Mouse (Mus musculus) stomach, embryonic 14.5 days (tissue): ENCODE measurements at regions not wholly inside any gene's neighbourhood (a gene's known extent, or its start where the extent isn't known, plus 50 kb on each side); places are given as distances from the start of the nearest gene placed in this dataset.

Experiments used
- ATAC-seq: fragments of 200-750 bp; cut with Nextera tagmentation; 2 replicates; pipeline ENCODE4 v1.8.0; 2017; ENCODE audit warnings: low read depth, moderate TSS enrichment; ENCODE audit not compliant: insufficient number of reproducible peaks, insufficient read depth, low FRiP score
- H3K27ac ChIP-seq: fragments of 300-500 bp; sonication (generic); 2 replicates; pipeline ENCODE4 v1.5.1; 2014; ENCODE audit warnings: mild to moderate bottlenecking, low read length, moderate library complexity, mixed read lengths
- H3K27me3 ChIP-seq: fragments of 300-500 bp; sonication (generic); 2 replicates; pipeline ENCODE4 v1.6.1; 2014; ENCODE audit warnings: low read length, control low read depth, mixed read lengths; ENCODE audit not compliant: control insufficient read depth, insufficient read depth
- H3K36me3 ChIP-seq: fragments of 300-500 bp; sonication (generic); 2 replicates; pipeline ENCODE4 v1.6.1; 2014; ENCODE audit warnings: mild to moderate bottlenecking, control low read depth, low read length, moderate library complexity, mixed read lengths; ENCODE audit not compliant: control insufficient read depth, insufficient read depth
- H3K4me1 ChIP-seq: fragments of 300-500 bp; sonication (generic); 2 replicates; pipeline ENCODE4 v1.6.1; 2014; ENCODE audit warnings: low read length, control low read depth, mixed read lengths; ENCODE audit not compliant: control insufficient read depth, insufficient read depth
- H3K4me2 ChIP-seq: fragments of 300-500 bp; sonication (generic); replicated peaks from 2 replicates; pipeline ENCODE4 v1.6.1; 2014; ENCODE audit warnings: low read depth, low read length, control low read depth
- H3K4me3 ChIP-seq: fragments of 300-500 bp; sonication (generic); 2 replicates; pipeline ENCODE4 v1.5.1; 2014; ENCODE audit warnings: low read depth, low read length, control low read depth
- H3K9ac ChIP-seq: fragments of 300-500 bp; sonication (generic); replicated peaks from 2 replicates; pipeline ENCODE4 v1.6.1; 2014; ENCODE audit warnings: low read depth, mild to moderate bottlenecking, control low read depth, low read length, moderate library complexity, mixed read lengths
- H3K9me3 ChIP-seq: fragments of 300-500 bp; sonication (generic); 2 replicates; pipeline ENCODE4 v1.6.1; 2016; ENCODE audit warnings: low read depth, low read length, control low read depth; ENCODE audit not compliant: control insufficient read depth
- WGBS: fragments of 180-500 bp; shearing (Covaris S2); extraction: QIAGEN DNeasy Blood & Tissue Kit; methylation state at CpG from one replicate; pipeline ENCODE4 v1.1.7; 2014; 5-methylcytosine and 5-hydroxymethylcytosine counted together

GRCm38 (mm10) chr13:39899332-39899731 is 461.9 kb downstream of the Ofcc1 start:
- Histone ChIP-seq H3K9me3 (no peaks in the 10 kb centered on the region), H3K4me3 (no peak overlapping the region), H3K4me1 (no peaks in the 10 kb centered on the region), H3K9ac (no peak overlapping the region), H3K27me3 (no peaks in the 10 kb centered on the region), H3K36me3 (no peaks in the 10 kb centered on the region), H3K27ac (no peak overlapping the region), H3K4me2 (no peak overlapping the region)
- 83% methylated on average over 2 of the region's 2 CpGs for WGBS
- ATAC-seq: no peak

- H3K4me2 ChIP-seq: no peak overlapping the region
- no peak for ATAC-seq
- no peak overlapping the region for H3K4me3 ChIP-seq
- H3K27me3 ChIP-seq: no peaks in the 10 kb centered on the region
- H3K9me3 ChIP-seq: no peaks in the 10 kb centered on the region
- H3K27ac ChIP-seq: no peak overlapping the region
- H3K36me3 ChIP-seq: no peaks in the 10 kb centered on the region
- 46% methylated on average over 5 of the region's 5 CpGs for WGBS
- no peak overlapping the region for H3K9ac ChIP-seq
- H3K4me1 ChIP-seq: no peaks in the 10 kb centered on the region
Measured at GRCm38 (mm10) chr13:39898412-39898979, 462.8 kb downstream of the Ofcc1 start.

DNA sequence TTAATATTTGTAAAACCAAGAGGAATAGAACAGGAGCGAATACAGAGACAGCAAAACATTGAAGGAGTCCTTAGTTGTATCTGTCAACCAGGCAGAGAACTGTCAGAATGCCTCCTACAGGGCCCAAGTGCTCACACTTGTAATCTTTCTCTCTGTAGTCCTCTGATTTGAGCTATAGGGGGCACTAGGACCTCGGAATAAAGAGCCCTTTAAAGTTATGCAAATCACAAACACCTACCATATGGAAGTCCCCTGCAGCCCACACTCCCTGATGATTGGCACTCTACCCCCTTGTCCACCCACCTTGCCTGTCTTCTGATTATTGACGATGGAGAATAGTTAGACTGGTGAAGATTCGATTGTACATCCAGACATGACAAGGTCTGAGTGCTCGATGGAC is 467.1 kb downstream of the Ofcc1 start:
- no peak overlapping the region for H3K4me3 ChIP-seq
- H3K9me3 ChIP-seq: no peaks in the 10 kb centered on the region
- H3K4me2 ChIP-seq: no peak overlapping the region
- no peaks in the 10 kb centered on the region for H3K27me3 ChIP-seq
- WGBS: 65% methylated on average over 5 of the region's 5 CpGs
- no peak overlapping the region for H3K9ac ChIP-seq
- ATAC-seq: no peak
- no peak overlapping the region for H3K27ac ChIP-seq
- H3K4me1 ChIP-seq: no peaks in the 10 kb centered on the region
- no peaks in the 10 kb centered on the region for H3K36me3 ChIP-seq

- H3K27ac ChIP-seq: no peak overlapping the region
- no peaks in the 10 kb centered on the region for H3K4me1 ChIP-seq
- no peaks in the 10 kb centered on the region for H3K27me3 ChIP-seq
- 89% methylated on average over 7 of the region's 7 CpGs for WGBS
- H3K4me3 ChIP-seq: no peak overlapping the region
- no peaks in the 10 kb centered on the region for H3K9me3 ChIP-seq
- H3K36me3 ChIP-seq: no peaks in the 10 kb centered on the region
- no peak overlapping the region for H3K4me2 ChIP-seq
- H3K9ac ChIP-seq: no peak overlapping the region
- no peak for ATAC-seq
Measured at GRCm38 (mm10) chr13:39881066-39881465, 480.2 kb downstream of the Ofcc1 start.

GRCm38 (mm10) chr13:39880136-39880535 is 481.1 kb downstream of the Ofcc1 start:
- H3K4me2 ChIP-seq: no peak overlapping the region
- WGBS: 66% methylated on average over 2 of the region's 2 CpGs
- no peak for ATAC-seq
- H3K9ac ChIP-seq: no peak overlapping the region
- no peak overlapping the region for H3K27ac ChIP-seq
- H3K36me3 ChIP-seq: no peaks in the 10 kb centered on the region
- H3K4me1 ChIP-seq: no peaks in the 10 kb centered on the region
- H3K9me3 ChIP-seq: no peaks in the 10 kb centered on the region
- H3K27me3 ChIP-seq: no peaks in the 10 kb centered on the region
- no peak overlapping the region for H3K4me3 ChIP-seq

DNA sequence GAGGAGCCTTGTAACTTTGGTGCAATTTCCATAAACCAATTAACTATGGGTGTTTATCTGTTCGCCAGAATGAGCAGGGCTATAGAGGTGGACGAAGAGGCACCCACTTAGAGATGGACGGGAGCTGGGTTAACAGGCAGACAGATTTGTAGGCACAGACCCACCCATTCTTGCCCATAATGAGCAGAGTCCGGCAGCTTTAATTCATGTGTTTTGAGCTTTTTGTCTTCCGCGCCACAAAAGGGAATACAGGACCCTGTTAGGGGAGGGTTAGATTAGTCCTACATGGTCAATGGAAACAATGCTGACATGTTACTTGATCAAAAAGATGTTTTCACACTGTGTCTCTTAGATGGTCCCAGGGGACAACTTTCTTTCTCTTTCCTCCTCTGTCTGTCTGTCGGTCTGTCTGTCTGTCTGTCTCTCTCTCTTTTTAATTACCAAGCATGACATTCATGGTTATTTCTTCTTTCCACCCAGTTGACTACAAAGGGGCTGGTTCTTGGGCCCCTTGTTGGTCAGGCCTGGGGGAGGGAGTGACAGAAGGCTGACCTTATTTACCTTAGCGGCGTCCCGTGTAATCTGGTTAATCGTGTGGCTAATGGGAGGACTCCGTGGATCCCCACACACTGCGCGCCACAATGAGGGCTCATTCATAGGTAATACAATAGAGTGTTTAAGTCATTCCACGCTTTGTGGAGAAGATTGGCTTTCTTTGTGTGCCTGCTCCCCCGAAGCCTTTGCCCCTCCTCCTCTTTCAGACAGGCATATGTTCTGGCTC is 483.7 kb downstream of the Ofcc1 start:
- ATAC-seq: no peak
- Histone ChIP-seq H3K4me2 (no peak overlapping the region), H3K9ac (no peak overlapping the region), H3K27ac (no peak overlapping the region), H3K36me3 (no peaks in the 10 kb centered on the region), H3K27me3 (no peaks in the 10 kb centered on the region), H3K4me3 (no peak overlapping the region), H3K9me3 (no peaks in the 10 kb centered on the region), H3K4me1 (no peaks in the 10 kb centered on the region)
- WGBS: 66% methylated on average over 16 of the region's 16 CpGs

DNA sequence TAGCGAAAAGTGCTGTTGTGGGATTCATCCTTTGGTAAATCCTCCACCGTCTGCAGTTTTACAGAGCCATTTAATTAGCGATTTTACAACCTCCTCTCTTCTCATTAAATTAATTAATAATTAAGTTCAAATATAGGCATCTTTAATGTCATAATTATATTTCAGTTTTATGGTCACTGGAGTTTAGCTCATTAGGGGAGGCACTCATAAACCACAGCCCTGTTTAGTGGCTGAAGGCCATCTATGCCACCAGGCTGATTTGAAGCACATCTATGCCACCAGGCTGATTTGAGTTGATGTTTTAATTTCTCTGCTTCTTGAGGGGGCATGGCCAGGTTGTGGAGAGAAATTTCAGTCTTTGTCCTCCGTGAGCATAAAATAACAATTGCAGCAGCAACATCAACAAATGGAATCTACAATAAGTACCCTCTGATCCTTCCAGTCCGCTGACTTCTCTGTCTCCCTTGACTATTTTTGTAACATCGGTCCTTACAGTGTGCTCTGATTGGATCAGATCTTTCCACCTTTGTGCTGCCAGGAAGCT is 508.9 kb downstream of the Ofcc1 start:
- no peak overlapping the region for H3K4me2 ChIP-seq
- H3K27ac ChIP-seq: no peak overlapping the region
- no peaks in the 10 kb centered on the region for H3K36me3 ChIP-seq
- H3K4me1 ChIP-seq: no peaks in the 10 kb centered on the region
- no peak overlapping the region for H3K9ac ChIP-seq
- WGBS: 76% methylated on average over 6 of the region's 6 CpGs
- no peaks in the 10 kb centered on the region for H3K9me3 ChIP-seq
- H3K27me3 ChIP-seq: no peaks in the 10 kb centered on the region
- no peak for ATAC-seq
- no peak overlapping the region for H3K4me3 ChIP-seq

DNA sequence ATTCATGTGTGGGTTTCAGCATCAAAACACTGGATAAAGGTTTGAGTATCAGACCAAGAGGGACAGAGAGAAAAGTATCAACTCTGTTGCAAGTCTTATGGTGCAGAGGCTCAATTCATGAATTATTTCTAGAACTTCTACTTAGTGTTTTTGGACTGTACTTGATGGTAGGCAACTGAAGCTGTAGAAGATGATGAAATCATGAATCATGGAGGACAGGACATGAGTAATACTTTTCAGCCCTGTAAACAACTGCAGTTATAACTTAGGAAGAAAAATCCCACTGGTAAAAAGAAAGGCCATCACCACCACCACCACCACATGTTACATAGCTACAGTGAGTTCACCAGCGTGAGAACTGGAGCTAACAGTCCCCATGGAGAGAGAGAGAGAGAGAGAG is 511.9 kb downstream of the Ofcc1 start:
- no peaks in the 10 kb centered on the region for H3K4me1 ChIP-seq
- H3K4me2 ChIP-seq: no peak overlapping the region
- H3K9me3 ChIP-seq: no peaks in the 10 kb centered on the region
- no peaks in the 10 kb centered on the region for H3K27me3 ChIP-seq
- 88% methylated on average over 1 of the region's 1 CpGs for WGBS
- ATAC-seq: no peak
- no peaks in the 10 kb centered on the region for H3K36me3 ChIP-seq
- no peak overlapping the region for H3K27ac ChIP-seq
- H3K9ac ChIP-seq: no peak overlapping the region
- H3K4me3 ChIP-seq: no peak overlapping the region
